Mouse (Mus musculus) testis, postnatal 10 days (tissue): ENCODE data around the gene Ppp1ca.

Experiments used
- DNase-seq: peaks from one replicate; pipeline ENCODE4 v3.0.0; 2021; ENCODE audit warnings: low spot score

Gene Ppp1ca

DNA sequence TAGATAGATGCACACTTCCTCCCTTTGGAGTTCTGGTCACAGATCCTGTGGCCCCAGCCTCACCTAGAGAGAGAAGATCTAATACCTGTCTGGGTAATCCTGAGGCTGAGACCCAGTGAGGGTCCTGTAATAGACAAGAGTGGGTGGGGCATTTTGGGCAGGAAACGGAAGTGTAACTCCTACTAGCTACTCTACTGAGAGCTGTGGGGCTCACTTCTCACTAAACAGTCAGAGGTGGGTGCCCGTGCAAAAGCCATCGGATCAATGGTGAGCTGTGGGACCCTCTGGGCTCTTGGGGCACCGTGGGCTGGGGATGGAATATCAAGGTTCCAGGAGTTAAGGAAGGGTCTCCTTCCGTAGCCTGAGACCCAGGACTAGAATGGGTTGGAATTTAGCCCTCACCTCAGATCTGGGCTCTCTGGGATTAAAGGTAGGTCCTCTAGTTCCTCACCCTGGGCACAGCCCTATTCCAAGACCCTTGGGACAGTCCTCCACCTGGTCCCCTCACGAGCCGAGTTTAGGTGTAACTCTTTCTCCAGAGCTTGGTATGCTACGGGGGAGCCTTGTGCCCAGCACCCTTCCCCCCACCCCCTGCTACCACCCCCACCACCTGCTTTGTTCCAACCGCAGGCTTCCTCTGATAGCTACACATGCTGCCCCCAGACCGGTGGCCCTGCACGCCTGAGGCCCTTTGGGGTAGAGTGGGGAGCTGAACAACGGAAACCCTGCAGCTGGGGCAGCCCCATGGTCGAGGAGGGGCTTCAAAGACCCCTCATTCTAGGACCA is 37.2 kb upstream of the Ppp1ca start:
- DNase-seq, result no peak

DNA sequence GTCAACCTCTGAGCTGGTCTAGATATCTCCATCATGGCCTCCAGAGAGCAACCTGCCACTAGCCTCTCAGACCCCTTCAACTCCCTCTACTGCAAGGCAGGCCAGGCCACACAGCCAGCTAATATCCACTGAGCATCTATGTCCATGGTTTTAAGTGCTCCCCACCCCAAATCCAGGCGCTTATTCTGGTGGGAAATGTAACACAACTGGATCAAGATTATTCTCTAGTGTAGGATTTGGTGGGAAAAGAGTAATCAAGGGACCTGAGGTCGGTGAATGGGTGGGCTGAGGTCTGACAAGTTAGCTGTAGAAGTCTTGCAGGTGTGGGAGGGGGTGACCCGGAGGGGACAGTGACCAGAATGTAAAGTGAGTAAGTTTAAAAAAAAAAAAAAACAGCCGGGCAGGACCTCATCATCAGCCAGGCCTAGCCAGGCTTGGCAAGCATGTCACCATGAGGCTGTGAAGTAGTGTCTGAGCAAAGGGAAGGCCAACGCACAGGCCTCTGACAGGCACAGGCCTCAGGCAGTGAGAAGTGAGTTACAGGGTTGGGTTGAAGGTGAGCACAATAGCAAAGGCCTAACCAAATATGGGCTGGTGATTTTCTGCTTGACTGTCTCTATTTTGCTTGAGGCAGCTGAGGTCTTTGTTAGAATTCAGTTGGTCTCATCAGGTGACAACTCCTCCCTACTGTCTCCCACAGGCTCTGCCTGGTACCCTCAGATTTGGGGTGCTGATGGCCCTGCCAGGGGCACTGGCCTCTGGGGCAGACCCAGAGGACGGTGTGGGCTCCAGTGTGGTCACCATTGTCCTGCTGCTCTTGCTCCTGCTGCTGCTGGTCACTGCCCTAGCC is 36.4 kb upstream of the Ppp1ca start:
- no peak for DNase-seq

DNA sequence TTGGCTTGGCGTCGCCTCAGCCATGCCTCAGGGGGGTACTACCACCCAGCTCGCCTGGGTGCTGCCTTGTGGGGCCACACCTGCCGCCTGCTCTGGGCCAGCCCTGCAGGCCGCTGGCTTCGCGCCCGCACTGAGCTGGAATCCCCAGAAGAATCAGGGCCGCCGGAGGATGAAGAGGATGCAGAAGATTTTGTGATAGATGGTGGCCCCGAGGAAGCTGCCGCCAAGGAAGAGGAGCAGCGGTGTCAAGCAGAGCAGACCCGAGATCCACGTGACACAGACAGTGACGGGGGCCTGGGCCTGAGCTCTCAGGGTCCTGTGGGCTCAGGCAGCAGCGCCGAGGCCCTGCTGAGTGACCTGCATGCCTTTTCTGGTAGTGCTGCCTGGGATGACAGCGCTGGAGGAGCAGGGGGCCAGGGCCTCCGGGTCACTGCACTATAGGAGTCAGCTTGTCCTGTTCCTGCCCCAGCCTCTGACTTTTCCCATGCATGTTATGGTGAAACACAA is 35.7 kb upstream of the Ppp1ca start:
- DNase-seq, result no peak

DNA sequence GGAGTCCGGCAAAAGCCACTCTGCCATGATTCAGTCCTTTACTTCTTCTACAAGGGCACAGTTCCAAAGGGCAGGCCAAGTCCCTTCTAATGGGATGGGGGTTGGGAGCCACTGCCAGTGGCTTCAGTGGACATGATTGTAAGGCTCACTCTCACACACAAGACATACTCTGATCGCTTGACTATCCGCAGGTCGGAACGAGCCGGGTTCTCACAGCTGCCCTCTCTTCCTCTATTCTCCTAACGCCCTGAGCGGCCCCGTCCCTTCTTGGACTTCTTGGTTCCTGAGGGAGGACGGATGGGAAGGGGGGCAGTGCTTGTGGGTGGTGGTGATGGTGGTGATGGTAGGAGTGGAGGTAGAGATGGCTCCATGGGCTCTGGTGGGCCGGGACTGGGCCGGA is 35.1 kb upstream of the Ppp1ca start:
- no peak for DNase-seq

DNA sequence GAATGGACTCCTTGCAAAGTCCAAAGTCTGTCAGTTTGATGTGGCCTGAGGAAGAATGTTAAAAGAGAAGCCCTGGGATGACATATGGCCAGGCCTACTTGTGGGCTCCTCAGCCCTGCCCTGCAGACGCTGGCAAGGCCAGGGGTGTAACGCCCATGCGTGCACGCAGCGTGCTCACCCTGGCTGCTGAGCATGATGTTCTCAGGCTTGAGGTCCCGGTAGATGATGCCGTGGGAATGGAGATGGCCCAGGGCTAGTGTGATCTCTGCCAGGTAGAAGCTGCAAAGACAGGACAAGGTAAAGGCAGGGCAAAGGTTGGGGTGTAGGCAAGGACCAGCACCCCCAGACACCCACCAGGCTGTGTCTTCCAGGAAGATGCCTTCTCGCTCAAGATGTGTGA is 32.8 kb upstream of the Ppp1ca start:
- no peak for DNase-seq

DNA sequence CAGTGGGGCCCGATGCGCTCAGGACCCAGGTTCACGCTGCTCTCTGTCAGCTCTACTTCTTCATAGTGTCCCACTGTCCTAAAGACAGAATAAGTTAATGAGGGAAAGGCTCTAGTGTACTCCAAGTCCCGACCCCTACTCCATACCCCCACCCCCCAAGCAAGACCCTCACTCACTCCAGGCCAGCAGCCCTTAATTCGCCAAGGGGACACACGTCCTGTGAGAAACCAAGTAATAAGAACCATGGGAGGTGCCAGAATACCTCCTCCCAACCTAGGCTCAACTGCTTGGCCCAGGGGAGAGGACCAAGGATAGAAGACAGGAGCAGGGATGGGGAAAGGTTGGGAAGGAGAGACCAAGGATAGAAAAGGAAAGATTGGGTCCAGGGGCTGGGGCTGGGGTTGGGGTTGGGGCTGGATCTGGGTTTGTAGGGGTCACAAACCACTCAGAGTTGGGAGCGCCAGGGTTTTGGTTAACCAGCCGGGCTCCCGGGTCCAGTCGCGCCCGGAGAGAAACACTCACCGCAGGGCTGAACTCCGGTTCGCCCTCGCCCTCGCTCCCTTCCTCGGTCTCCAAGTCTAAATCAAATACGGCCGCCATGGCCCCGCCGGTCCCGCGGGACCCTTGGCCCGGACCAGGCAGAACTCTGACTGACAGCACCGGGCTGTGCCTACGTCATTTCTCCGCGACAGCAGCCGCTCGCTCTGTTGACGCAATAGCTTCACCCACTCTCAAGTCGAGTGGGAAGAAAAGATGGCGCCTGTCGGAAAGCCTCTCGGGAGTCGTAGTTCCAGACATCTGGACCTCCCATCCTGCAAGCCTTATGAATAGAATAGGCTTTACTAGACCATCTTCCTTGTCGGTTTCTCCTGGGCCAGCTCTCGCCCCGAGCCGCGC is 29.0 kb upstream of the Ppp1ca start, which contains the start of gene Rps6kb2:
Rps6kb2 (minus strand) TSS at position 709 of the 897 bp plus-strand sequence.
- DNase-seq, result peak; percentile 96

DNA sequence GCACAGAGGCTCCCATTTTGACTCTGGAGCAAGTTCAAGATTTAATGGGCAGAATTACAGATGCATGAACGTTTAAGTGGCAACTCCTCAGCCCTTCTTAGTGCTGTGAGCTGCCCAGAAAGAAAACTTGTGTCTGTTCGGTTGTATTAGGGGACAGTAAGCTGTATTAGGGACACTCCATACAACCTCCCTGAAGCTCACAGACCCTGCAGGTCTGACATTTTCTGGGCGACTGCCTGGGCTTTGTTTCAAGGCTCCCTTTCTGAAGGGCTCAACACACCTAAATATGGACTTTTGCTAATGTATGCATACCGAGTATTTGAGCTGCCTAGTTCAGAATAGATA is 28.4 kb upstream of the Ppp1ca start:
- DNase-seq, result no peak

DNA sequence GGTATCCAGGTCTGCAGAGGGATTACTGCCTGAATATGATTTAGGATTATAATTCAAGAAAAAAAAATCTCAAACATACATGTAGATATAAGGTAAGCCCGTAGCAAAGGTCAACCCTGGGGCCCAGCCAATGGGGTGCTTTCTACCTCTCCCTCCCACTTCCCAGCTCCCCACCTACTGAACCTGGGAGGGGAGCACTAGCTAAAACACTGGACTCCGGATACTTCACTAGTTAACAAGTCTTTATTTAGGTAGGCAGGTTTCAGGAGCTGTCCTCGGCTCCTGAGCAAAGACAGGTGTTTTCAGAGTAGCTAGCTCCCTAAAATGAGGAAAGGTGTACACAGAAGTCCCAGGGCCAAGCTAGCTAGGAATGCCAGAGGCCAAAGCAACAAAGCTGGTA is 27.8 kb upstream of the Ppp1ca start:
- DNase-seq, result no peak

DNA sequence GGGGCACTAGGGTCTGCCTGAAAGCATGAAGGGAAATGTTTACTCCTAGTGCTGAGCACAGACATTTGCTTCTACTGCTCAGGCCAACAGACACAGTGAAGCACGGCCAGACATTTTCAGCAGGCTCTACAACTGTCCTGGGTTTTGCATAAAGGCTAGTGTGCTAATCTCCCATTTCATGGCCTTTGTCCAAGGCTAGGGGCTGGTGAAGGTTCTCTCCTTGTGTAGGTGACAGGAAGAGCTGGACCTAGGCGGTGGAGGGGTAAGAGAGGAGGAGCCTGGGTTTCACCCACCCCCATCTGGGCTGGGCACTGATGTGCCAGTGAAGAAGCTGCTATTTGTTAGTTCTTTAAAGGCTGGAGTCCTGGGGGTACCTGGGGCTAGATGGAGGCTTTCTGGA is 27.1 kb upstream of the Ppp1ca start:
- no peak for DNase-seq

DNA sequence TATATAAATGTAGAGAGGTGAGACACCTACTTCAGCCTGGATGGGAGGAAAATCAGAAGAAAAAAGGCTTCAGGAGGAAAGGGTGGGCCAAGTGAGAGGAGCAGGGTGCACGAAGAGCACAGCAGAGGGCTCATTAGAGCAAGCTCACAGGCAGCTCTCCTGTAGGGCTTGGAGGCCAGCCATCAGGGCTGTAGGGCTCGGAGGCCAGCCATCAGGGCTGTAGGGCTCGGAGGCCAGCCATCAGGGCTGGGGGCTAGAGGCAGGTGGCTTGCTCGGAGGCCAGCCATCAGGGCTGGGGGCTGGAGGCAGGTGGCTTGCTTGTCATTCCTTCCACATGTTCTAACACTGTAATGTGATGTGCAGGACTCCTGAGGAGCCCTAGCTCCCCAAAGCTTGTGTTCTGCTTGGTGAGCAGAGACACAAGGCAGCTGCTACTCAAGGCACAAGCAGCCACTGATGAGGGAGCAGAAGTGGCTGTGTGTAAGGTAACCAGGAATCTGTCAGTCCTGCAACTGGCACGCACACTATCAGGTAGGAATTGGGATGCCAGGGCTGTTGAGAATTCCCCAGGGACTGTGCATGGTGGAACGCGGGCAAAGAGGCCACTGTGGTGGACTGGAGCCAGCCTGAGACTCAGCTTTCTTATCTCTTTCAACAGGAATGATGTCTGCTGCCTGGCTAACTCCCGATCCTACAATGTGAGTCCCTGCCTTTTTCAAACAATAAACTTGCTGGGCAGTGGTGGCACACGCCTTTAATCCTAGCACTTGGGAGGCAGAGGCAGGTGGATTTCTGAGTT is 25.0 kb upstream of the Ppp1ca start:
- no peak for DNase-seq

DNA sequence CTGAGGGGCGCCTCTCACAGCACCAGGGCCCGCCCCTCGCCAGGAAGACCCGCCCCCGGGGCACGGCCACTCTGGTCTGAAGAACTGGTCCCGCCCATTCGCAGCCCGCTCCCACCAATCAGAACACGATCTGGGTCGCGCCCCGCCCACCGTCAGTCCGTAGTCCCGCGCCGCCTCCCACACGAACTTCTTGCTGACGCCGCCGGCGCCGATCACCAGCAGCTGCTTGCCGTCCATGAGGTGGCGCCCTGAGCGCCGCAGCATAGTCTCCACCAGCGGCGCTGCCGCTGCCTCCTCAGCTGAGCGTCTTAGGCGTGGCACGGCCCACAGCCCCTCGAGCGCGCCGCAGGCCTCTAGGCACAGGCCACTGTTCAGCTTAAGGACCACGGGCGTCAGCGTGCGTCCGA is 22.5 kb upstream of the Ppp1ca start:
- peak; percentile 100 for DNase-seq

DNA sequence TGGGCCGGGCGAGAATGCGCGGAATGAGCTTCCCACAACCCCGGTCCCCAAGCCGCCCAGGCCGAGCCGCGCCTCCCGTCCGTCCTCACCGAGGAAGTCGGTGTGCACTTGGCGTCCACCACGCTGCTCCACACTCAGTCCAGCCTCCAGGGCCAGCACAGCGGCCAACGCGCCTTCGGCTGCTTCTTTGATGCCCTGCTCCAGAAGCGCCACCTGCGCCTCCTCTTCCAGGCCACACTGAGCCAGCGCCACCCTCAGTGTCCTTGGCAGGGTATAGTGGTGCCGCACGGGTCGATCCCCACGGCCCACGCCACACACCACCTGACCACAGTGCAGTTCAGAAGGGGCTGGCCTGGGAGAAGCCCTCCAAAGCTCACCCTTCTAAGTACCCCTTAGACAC is 22.1 kb upstream of the Ppp1ca start:
- no peak for DNase-seq

DNA sequence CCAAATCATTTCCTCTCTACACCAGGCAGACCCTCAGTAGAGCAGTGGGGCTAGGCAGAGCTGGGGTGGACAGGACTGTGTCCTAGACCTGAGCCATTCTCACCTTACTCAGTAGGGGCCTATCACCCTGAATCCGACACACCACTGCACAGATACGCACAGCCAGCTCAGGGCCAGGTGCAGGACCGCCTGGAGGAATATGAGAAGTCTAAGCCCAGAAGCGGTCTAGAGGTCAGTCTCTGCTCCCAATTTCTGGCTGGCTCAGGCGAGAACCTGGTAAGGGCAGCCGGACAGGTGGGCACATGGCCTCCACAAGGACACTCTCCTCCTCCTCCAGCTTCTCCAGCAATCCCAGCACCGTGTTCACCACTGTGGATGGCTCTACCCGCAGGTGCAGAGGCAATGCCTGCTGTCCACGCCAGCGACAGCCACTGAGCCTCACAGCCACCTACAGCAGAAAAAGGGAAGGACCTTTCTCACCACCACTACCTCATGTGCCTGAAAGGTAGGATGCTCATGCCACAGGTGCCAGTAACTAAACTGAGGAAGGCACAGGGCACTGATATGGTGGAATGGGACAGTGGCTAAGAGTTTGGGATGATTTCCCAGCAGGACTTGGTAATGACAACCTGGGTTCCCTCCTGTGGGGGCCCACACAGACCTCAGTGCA is 21.0 kb upstream of the Ppp1ca start:
- no peak for DNase-seq

DNA sequence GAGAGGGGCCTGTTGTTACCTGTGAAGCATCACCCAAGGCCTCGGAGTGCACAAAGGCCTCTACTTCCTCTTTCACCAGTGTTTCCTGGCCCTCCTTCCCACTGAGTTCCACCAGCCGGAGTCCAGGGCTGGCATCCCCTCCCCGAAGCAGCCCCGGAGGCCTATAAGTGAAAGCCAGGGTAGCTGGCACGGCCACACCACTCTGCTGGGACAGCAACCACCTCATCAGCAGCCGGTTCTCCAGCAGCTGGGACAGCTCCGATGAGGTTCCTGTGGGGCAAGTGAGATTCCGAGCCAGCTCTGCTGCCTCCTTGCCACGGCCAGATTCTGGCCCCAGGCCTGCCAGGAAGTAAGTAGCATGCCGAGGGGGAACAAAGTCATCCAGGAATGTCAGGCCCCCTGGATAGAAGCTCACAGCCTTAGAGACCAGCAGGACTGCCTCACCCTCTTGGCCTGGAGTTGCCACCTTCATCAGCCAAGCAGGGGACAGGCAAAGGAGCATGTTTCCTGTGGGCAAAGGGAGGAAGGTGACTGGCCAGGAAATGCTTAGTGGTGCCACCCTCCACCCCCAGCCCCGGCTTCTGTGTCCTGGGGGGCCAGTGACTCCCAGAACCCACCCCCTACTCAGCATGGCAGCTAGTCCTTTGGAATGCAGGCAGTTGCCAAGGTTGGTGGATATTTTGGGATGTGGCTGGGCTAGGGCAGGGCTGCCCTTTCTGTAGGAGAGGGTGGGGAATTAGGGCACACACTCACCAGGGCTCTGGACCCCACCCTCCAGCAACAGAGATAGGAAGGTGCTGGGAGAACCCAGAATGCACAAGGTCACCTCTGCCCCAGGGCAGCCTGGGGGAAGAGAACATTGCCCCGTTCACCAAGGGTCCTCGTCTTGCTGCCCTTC is 20.2 kb upstream of the Ppp1ca start:
- DNase-seq, result no peak

DNA sequence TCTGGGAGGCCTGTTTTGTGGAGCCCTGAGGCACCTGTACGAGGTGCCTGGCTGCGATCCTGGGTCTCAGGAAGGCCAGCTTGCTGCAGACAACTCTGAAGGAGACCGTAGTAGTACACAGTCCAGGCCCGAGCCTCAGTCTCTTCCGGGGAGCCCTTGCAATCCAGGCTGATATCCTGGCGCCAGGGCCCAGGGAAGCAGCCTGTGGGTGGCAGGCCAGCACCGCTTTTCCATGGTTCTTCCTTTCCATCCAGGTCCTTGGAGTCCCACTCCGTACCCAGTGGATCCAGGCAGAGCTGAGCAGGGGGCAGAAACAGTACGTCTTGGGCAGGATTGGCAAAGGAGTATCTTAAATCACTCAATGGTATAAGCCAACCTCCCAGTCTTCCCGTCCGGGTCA is 18.9 kb upstream of the Ppp1ca start:
- no peak for DNase-seq

DNA sequence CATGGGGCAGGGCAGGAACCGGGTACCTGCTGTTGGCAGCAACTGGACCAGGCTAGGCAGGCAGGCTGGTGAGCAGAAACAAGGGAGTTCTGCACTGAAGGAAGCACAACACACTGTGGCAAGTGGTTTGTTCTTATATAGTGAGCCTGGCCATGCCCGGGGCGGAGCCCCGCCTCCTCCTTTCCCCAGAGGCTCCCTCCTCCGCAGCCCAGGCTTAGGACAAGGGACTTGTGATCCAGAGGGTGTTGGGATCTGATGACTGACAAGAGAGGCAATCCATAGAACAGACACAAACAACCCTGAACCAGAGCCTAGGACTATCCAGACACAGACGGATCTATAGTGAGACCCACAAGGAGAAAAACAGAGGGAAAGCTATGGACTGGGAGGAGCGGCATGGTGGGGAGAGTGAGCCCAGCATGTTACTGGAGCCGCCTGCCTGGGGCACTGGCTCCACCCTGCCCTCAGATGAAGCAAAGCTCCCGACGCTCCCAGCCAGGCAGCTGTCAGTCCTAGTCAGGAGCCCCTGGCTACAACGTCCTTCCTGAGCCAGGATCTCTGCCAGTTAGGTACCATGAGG is 16.4 kb upstream of the Ppp1ca start, which contains the start of gene Carns1:
Carns1 (minus strand) TSS at position 112 of the 580 bp plus-strand sequence.
- peak; percentile 75 for DNase-seq

DNA sequence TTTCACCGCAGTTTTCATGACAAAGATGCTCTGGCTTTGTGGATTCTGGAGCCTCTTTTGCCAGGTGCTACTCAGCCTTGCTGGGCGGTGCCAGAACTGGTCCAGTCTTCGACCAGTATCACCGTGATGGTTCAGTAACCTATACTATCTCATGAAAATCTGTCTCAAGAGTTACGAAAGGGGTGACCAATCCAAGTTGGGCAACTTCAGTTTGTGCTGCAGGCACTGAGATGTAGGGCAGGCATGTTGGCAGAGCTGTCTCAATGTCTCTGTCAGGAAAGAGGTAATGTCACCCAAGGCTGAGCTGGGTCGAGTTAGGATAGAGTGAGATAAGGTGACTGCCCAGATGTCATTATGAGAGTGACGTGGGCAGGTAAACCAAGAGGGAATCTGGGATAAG is 11.5 kb upstream of the Ppp1ca start:
- no peak for DNase-seq

DNA sequence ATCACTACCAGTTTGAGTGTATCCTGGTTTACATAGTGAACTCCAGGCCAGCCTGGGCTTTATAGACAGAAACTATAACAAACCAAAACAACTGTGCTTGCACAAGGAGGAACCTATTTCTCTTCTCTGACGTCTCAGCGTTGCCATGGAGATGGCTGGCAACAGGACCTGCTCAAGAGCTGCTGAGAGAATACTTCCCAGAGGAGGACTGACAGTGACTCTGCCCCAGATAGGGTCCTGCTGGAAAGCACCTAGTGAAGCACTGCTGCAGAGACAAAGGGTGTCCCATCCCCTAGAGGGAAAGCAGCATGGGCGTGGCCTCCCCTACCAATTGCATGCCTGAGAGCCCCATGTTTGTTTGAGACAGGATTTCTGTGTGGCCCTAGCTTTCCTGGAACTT is 10.0 kb upstream of the Ppp1ca start:
- no peak for DNase-seq

DNA sequence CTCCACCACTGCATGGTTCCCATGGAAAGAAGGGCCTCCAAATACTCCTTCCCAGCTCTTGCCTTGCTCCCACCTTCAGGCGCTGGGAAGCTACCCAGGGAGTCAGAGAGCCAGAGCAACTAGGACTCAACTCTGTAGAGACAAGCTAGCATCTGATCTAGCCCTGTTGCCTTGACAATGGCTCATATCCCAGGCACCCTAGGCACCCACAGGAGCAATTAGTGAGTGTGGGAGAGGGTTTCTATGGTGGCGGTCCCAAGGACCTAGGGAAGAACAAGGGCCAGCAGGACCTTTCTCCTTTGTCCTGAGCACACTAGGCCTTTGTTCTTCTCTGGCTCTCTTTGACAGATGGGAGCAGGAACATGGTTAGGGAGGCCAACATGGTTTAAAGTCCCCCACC is 8.2 kb upstream of the Ppp1ca start:
- DNase-seq, result no peak
